Mouse (Mus musculus): ENCODE results near the gene Poc1a. TPM values are rescaled to one million over a fixed set of nuclear protein-coding genes. Genes with fewer than 3 reads are reported as not detected.

Poc1a gene
- total RNA-seq, 2 experiments from 2014 or later = 3.5 to 10.6 TPM

GRCm38 (mm10) chr9:106296637-106297174 lies 15.8 kb downstream of the Poc1a start:
- ATAC-seq (replicated peaks; ENCODE audit: low FRiP score, poor library complexity, severe bottlenecking) = no peak

DNA sequence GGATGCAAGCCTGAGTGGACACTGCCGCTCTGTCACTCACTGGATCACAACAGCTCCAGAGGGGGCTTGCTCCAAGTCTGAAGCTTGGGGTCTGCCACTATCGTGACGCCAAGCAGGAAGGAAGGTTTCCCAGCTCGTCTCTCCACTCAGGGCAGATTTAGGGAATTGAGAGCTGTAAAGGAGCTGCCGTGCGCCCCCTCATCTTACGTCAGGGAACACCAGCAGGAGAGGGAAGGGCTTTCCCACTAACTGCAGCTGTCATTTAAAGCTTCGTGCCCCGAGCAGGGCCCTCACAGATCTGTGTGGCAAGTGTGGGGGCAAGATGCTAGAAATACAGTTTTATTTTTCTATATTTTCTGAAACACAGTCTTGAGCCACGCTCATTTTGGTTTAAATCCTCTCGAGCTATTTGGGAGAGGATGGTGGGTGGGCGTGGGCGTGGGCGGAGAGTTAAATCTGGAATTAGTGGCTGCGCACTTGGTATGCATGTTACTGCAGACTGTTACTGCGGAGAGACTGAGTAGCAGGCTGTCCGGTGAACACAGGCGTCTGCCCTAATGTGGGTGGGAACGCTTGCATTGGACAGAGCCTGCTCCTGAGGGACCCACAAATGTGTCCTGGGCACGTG lies 19.4 kb downstream of the Poc1a start:
- ATAC-seq (replicated peaks; ENCODE audit: low FRiP score, poor library complexity, severe bottlenecking) = no peak

GRCm38 (mm10) chr9:106300949-106301348 lies 20.1 kb downstream of the Poc1a start:
- ATAC-seq (replicated peaks; ENCODE audit: low FRiP score, poor library complexity, severe bottlenecking) = no peak

GRCm38 (mm10) chr9:106301446-106302080 lies 20.7 kb downstream of the Poc1a start:
- no peak for ATAC-seq (replicated peaks; ENCODE audit: low FRiP score, poor library complexity, severe bottlenecking)

- no peak for ATAC-seq (replicated peaks; ENCODE audit: low FRiP score, poor library complexity, severe bottlenecking)
These were observed 21.7 kb downstream of the Poc1a start for GRCm38 (mm10) chr9:106302446-106303150.

DNA sequence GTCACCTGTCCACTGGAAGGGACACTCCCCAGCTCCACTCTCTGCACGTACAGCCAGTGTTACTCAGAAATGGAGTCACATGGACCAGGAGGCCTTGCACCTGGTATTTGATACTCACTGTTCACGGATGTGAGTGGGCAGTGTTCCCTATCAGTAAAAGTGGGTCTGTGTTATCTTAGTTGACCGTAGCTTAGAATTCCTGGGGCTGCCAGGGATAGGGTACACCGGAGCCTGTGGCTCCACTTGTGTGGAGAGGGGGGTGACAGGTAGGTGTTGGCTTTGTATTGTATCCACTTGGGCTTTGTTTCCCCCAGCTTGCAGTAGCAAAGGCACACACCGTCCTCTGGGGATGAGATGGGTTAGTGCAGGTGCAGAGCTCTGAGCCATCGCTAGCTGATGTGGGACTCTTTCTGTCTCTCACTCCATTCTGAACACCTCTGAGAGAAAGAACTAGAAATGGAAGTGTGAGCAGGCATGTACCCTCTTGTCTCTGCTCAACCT lies 22.6 kb downstream of the Poc1a start:
- no peak for ATAC-seq (replicated peaks; ENCODE audit: low FRiP score, poor library complexity, severe bottlenecking)

DNA sequence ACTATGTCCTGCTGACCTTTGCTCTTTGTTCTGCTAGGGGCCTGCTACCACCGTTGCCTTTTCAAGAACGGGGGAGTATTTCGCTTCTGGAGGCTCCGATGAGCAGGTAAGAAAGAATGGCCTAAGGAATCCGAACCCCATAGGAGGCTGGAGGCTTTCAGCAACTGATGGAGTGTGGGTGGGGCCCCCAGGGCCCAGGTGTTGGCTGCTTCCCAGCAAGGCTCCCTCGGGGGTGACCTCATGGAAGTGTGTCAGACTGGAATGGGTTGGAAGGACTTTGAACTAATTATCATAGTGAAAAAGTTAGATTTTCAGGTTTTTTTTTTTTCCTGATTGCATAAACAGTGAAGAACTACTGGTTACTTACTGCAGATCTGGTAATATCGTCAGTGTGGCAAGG lies 24.4 kb downstream of the Poc1a start:
- no peak for ATAC-seq (replicated peaks; ENCODE audit: low FRiP score, poor library complexity, severe bottlenecking)

DNA sequence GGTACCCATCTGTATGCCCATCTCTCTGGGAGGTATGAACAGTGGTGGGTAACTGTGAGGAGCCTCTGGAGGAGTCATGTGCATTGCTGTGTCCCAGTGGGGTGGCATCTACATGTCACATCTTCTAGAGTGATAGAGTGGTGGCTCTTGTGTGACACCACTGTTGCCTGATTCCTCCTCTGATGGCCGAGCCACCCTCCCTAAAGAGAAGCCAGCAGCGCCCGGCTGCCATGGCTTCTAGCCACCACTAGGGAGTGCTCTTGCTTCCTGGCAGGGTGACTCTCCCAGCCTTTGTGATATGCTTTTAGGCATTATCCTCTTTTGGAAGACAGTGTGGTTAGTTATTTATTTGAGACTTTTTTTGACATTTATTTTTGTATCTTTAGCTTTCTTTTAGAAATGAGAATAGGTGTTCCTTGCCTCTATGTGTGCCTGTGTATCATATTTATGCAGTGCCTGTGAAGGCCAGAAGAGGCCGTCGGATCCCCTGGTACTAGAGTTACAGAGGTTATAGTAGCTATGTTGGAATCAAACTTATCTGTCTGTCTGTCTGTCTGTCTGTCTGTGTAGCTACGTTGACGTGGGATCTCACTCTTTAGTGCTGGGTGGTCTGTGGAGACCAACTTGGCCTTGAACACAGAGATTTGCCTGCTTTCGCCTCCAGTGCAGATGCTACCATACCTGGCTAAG lies 25.9 kb downstream of the Poc1a start:
- peak; percentile 77 for ATAC-seq (replicated peaks; ENCODE audit: low FRiP score, poor library complexity, severe bottlenecking)

GRCm38 (mm10) chr9:106308151-106308550 lies 27.3 kb downstream of the Poc1a start:
- no peak for ATAC-seq (replicated peaks; ENCODE audit: low FRiP score, poor library complexity, severe bottlenecking)

- ATAC-seq (replicated peaks; ENCODE audit: low FRiP score, poor library complexity, severe bottlenecking) = no peak
These were observed 27.7 kb downstream of the Poc1a start for GRCm38 (mm10) chr9:106308555-106308954.

DNA sequence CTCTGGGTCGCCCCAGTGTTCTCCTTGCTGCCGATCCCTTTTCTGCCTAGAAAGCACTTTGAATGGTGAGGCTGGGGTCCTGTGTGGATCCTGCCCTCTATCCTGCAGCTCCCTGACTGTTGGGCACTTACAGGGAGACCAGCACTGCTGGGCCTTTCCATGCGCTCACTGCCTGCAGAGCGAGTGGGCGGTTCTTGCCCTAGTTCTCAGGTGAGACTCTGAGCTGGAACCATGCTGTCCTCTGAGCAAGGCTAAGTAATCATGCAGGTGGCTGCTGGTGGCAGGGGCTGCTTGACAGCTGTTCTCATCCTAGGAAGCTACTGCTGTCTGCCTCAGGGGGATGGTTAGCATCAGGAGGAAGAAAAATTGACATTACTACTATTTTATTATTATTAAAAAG lies 28.1 kb downstream of the Poc1a start:
- ATAC-seq (replicated peaks; ENCODE audit: low FRiP score, poor library complexity, severe bottlenecking) = no peak

DNA sequence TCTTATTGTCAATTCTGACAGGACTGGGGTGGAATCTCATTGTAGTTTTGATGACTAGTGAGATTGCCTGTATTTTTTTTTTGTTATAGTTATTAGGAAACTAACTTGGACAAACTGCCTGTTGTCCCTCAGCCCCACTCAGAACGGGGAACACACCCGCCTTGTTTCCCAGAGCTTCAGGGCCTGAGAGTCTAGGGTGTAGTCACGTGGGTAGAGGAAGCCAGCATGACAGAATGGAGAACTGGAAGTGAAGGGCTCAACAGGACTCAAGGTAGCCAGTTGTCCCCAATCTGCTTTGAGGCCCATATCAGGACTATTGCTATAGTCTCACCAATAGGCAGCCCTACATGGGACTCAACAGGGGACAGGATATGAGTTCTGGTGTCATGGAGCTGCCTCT lies 29.0 kb downstream of the Poc1a start:
- ATAC-seq (replicated peaks; ENCODE audit: low FRiP score, poor library complexity, severe bottlenecking) = no peak

- ATAC-seq (replicated peaks; ENCODE audit: low FRiP score, poor library complexity, severe bottlenecking) = no peak
These were observed 30.8 kb downstream of the Poc1a start for GRCm38 (mm10) chr9:106311625-106312191.

DNA sequence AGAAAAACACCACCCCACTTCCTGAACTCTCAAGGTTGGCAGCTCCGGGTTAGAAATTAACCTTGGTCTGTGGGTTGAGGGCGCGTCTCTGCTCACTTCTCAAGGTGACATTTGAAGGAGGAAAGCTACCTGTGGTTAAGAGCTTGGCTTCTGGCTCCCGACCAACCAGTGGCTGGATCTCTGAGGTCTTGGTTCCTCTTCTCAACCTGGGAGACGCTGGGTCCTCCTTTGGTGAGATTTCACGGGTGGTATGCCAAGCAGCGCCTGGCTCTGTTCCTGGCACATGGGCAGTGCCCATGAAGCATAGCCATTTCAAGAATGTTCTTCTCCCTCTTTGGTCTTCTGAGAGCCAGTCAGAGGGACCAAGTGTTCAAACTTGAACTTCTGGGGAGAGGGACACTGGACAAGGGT lies 32.1 kb downstream of the Poc1a start:
- ATAC-seq (replicated peaks; ENCODE audit: low FRiP score, poor library complexity, severe bottlenecking) = no peak

GRCm38 (mm10) chr9:106314196-106314595 lies 33.3 kb downstream of the Poc1a start:
- no peak for ATAC-seq (replicated peaks; ENCODE audit: low FRiP score, poor library complexity, severe bottlenecking)

GRCm38 (mm10) chr9:106318074-106318473 lies 37.2 kb downstream of the Poc1a start:
- no peak for ATAC-seq (replicated peaks; ENCODE audit: low FRiP score, poor library complexity, severe bottlenecking)

- no peak for ATAC-seq (replicated peaks; ENCODE audit: low FRiP score, poor library complexity, severe bottlenecking)
These were observed 38.2 kb downstream of the Poc1a start for GRCm38 (mm10) chr9:106319095-106319494.

- ATAC-seq (replicated peaks; ENCODE audit: low FRiP score, poor library complexity, severe bottlenecking) = no peak
These were observed 41.6 kb downstream of the Poc1a start for GRCm38 (mm10) chr9:106322497-106322896.

DNA sequence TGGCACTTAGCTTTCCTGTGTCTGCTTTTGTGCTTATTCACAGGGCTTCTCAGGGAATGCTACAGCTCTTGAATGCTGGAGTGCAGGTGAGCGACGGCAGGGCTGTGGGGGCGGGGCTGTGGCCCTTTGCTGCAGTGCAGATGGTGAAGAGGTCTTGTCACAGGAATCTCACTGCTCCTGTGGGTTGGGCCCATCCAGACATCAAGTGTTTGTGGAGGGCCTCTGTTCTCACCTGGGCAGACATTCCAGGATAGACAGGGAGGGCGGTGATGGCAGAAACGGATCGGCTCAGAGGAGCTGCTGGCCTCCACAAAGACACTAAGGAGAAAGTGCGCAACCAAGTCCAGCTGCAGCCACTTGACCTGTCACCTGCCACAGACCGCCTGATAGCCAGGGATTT lies 45.4 kb downstream of the Poc1a start:
- no peak for ATAC-seq (replicated peaks; ENCODE audit: low FRiP score, poor library complexity, severe bottlenecking)
